Mouse (Mus musculus): Measurements from ENCODE around the gene Fbxo21. TPM values are rescaled to one million over a fixed set of nuclear protein-coding genes. Genes with fewer than 3 reads are reported as not detected.

Gene Fbxo21
- total RNA-seq (2015; ENCODE audit: low replicate concordance) (1.7 TPM in 1 of 2 replicates, not detected in the other), total RNA-seq (2017; ENCODE audit: low replicate concordance) (0.98 and 2.0 TPM in 2 replicates)

- ATAC-seq (replicated peaks; ENCODE audit: low FRiP score, poor library complexity, severe bottlenecking), result peak; percentile 95
These were observed at the start of gene Fbxo21 for GRCm38 (mm10) chr5:117976657-117977500. TSS of gene Fbxo21 (plus strand) at chr5:117976730.

- ATAC-seq (replicated peaks; ENCODE audit: low FRiP score, poor library complexity, severe bottlenecking), result no peak
These were observed 48.0 kb upstream of the Fbxo21 start for GRCm38 (mm10) chr5:117928553-117928952.

GRCm38 (mm10) chr5:117932222-117932621, 44.3 kb upstream of the Fbxo21 start:
- ATAC-seq (replicated peaks; ENCODE audit: low FRiP score, poor library complexity, severe bottlenecking), result no peak

GRCm38 (mm10) chr5:117932862-117933261, 43.7 kb upstream of the Fbxo21 start:
- 0 out of 2 replicates have a peak, but pooled peaks have one; percentile 20 for ATAC-seq (replicated peaks; ENCODE audit: low FRiP score, poor library complexity, severe bottlenecking)

- no peak for ATAC-seq (replicated peaks; ENCODE audit: low FRiP score, poor library complexity, severe bottlenecking)
These were observed 40.2 kb upstream of the Fbxo21 start for GRCm38 (mm10) chr5:117936346-117936745.

- no peak for ATAC-seq (replicated peaks; ENCODE audit: low FRiP score, poor library complexity, severe bottlenecking)
These were observed 39.3 kb upstream of the Fbxo21 start for GRCm38 (mm10) chr5:117937186-117937585.

- ATAC-seq (replicated peaks; ENCODE audit: low FRiP score, poor library complexity, severe bottlenecking), result peak; percentile 67; the same call in 1 of the 2 replicates
These were observed 38.3 kb upstream of the Fbxo21 start for GRCm38 (mm10) chr5:117938182-117938581.

GRCm38 (mm10) chr5:117939402-117939801, 37.1 kb upstream of the Fbxo21 start:
- ATAC-seq (replicated peaks; ENCODE audit: low FRiP score, poor library complexity, severe bottlenecking), result no peak

- ATAC-seq (replicated peaks; ENCODE audit: low FRiP score, poor library complexity, severe bottlenecking), result no peak
These were observed 35.0 kb upstream of the Fbxo21 start for GRCm38 (mm10) chr5:117941552-117941951.

- ATAC-seq (replicated peaks; ENCODE audit: low FRiP score, poor library complexity, severe bottlenecking), result no peak
These were observed 29.9 kb upstream of the Fbxo21 start for GRCm38 (mm10) chr5:117946605-117947004.

- no peak for ATAC-seq (replicated peaks; ENCODE audit: low FRiP score, poor library complexity, severe bottlenecking)
These were observed 27.1 kb upstream of the Fbxo21 start for GRCm38 (mm10) chr5:117949393-117949792.

- no peak for ATAC-seq (replicated peaks; ENCODE audit: low FRiP score, poor library complexity, severe bottlenecking)
These were observed 22.6 kb upstream of the Fbxo21 start for GRCm38 (mm10) chr5:117953893-117954292.

GRCm38 (mm10) chr5:117954429-117954828, 22.1 kb upstream of the Fbxo21 start:
- ATAC-seq (replicated peaks; ENCODE audit: low FRiP score, poor library complexity, severe bottlenecking), result no peak

GRCm38 (mm10) chr5:117955675-117956420, 20.7 kb upstream of the Fbxo21 start:
- ATAC-seq (replicated peaks; ENCODE audit: low FRiP score, poor library complexity, severe bottlenecking), result no peak

- no peak for ATAC-seq (replicated peaks; ENCODE audit: low FRiP score, poor library complexity, severe bottlenecking)
These were observed 11.8 kb upstream of the Fbxo21 start for GRCm38 (mm10) chr5:117964750-117965149.

- no peak for ATAC-seq (replicated peaks; ENCODE audit: low FRiP score, poor library complexity, severe bottlenecking)
These were observed 9.6 kb upstream of the Fbxo21 start for GRCm38 (mm10) chr5:117966956-117967355.

GRCm38 (mm10) chr5:117967659-117968069, 8.9 kb upstream of the Fbxo21 start:
- no peak for ATAC-seq (replicated peaks; ENCODE audit: low FRiP score, poor library complexity, severe bottlenecking)

GRCm38 (mm10) chr5:117969681-117970427, 6.7 kb upstream of the Fbxo21 start:
- ATAC-seq (replicated peaks; ENCODE audit: low FRiP score, poor library complexity, severe bottlenecking), result no peak

- no peak for ATAC-seq (replicated peaks; ENCODE audit: low FRiP score, poor library complexity, severe bottlenecking)
These were observed 270 bp upstream of the Fbxo21 start for GRCm38 (mm10) chr5:117976263-117976656.

Data from erythroblast, adult 5-6 weeks (primary cell).